Mouse (Mus musculus) midbrain, embryonic 11.5 days (tissue): ENCODE measurements around the gene Lmo2. TPM values are rescaled to one million over a fixed set of nuclear protein-coding genes. Genes with fewer than 3 reads are reported as not detected.

Experiments
- ATAC-seq: fragments of 200-750 bp; cut with Nextera tagmentation; 2 replicates; pipeline ENCODE4 v1.8.0; 2017; ENCODE audit warnings: moderate TSS enrichment, moderate library complexity; ENCODE audit not compliant: low FRiP score
- DNase-seq: peaks from one replicate; pipeline ENCODE4 v3.0.0; 2015; ENCODE audit warnings: low spot score; ENCODE audit errors: missing footprints
- H3K27ac ChIP-seq: fragments of 300-500 bp; sonication (generic); 2 replicates; pipeline ENCODE4 v1.5.1; 2014; ENCODE audit warnings: low read depth, low read length
- H3K27me3 ChIP-seq: fragments of 300-500 bp; sonication (generic); 2 replicates; pipeline ENCODE4 v1.6.1; 2014; ENCODE audit warnings: mild to moderate bottlenecking, low read length, moderate library complexity, mixed read lengths; ENCODE audit not compliant: control insufficient read depth, insufficient read depth
- H3K36me3 ChIP-seq: fragments of 300-500 bp; sonication (generic); 2 replicates; pipeline ENCODE4 v1.6.1; 2014; ENCODE audit warnings: mild to moderate bottlenecking, low read length, moderate library complexity, mixed read lengths; ENCODE audit not compliant: control insufficient read depth, insufficient read depth
- H3K4me1 ChIP-seq: fragments of 300-500 bp; sonication (generic); 2 replicates; pipeline ENCODE4 v1.6.1; 2014; ENCODE audit warnings: low read length; ENCODE audit not compliant: control insufficient read depth, insufficient read depth
- H3K4me2 ChIP-seq: fragments of 300-500 bp; sonication (generic); 2 replicates; pipeline ENCODE4 v1.6.1; 2014; ENCODE audit warnings: mild to moderate bottlenecking, moderate library complexity
- H3K4me3 ChIP-seq: fragments of 300-500 bp; sonication (generic); 2 replicates; pipeline ENCODE4 v1.5.1; 2014; ENCODE audit warnings: low read depth, low read length
- H3K9ac ChIP-seq: fragments of 300-500 bp; sonication (generic); 2 replicates; pipeline ENCODE4 v1.6.1; 2014; ENCODE audit warnings: low read length
- H3K9me3 ChIP-seq: fragments of 300-500 bp; sonication (generic); 2 replicates; pipeline ENCODE4 v1.6.1; 2016; ENCODE audit warnings: low read length; ENCODE audit not compliant: control insufficient read depth
- WGBS: fragments of 180-500 bp; shearing (Covaris S2); extraction: QIAGEN DNeasy Blood & Tissue Kit; methylation state at CpG from one replicate; pipeline ENCODE4 v1.1.7; 2014; 5-methylcytosine and 5-hydroxymethylcytosine counted together
- polyA plus RNA-seq: library from polyadenylated mRNA; unstranded; fragments of >200 nt; fragmentation: Nextera tagmentation; extraction: Ambion mirVana; gene quantifications from 2 replicates; pipeline ENCODE4 v1.2.1, GENCODE M21; 2014

Gene Lmo2
- polyA plus RNA-seq, 1 experiment from 2014 or later, result 28.6 TPM

GRCm38 (mm10) chr2:103927610-103928145 is 30.1 kb upstream of the Lmo2 start:
- no peak overlapping the region for H3K27ac ChIP-seq
- no peaks in the 10 kb centered on the region for H3K4me1 ChIP-seq
- ATAC-seq, result no peak
- no peaks in the 10 kb centered on the region for H3K9me3 ChIP-seq
- H3K9ac ChIP-seq, result no peak overlapping the region
- no peak for DNase-seq
- no peak overlapping the region for H3K4me3 ChIP-seq
- WGBS, result 57% methylated on average over 1 of the region's 1 CpGs
- H3K4me2 ChIP-seq, result no peak overlapping the region
- no peaks in the 10 kb centered on the region for H3K27me3 ChIP-seq
- no peaks in the 10 kb centered on the region for H3K36me3 ChIP-seq

DNA sequence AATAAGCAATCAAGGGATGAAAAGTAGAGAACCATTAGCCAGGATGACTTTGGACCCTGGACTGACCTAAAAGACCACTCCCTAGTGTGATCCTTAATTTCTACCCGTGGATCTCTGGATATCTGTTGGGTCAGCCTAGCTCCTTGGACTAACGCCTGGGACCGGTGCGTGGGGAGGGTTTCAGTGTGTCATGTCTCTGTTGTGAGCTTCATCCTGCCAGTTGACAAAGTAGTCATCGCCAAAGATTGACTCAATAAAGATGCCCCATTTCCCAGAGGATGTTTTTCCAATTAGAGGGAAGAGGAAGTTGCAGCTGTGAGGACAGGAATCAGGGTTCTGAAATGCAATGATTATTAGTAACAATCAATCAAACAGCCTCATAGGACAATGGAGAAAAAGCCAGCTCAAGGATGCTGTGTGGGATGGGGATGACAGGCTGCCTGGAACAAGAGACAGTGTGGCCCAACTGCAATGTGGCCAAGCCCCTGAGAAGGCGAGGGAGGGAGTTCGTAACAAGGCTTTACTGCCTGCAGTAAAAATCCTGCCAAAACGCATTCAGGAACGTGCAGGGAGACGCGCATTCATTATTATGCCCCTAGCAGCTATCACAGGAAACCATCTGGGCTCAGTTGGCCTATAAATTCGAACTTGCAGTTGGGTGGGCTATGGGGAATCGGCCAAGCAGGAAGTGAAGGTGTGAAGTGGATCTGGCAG is 27.3 kb upstream of the Lmo2 start:
- H3K4me1 ChIP-seq, result no peaks in the 10 kb centered on the region
- no peak overlapping the region for H3K4me3 ChIP-seq
- no peak overlapping the region for H3K4me2 ChIP-seq
- DNase-seq (no peak), ATAC-seq (no peak)
- WGBS, result 70% methylated on average over 13 of the region's 13 CpGs
- H3K9me3 ChIP-seq, result no peaks in the 10 kb centered on the region
- no peaks in the 10 kb centered on the region for H3K27me3 ChIP-seq
- H3K9ac ChIP-seq, result no peak overlapping the region
- no peak overlapping the region for H3K27ac ChIP-seq
- no peaks in the 10 kb centered on the region for H3K36me3 ChIP-seq

DNA sequence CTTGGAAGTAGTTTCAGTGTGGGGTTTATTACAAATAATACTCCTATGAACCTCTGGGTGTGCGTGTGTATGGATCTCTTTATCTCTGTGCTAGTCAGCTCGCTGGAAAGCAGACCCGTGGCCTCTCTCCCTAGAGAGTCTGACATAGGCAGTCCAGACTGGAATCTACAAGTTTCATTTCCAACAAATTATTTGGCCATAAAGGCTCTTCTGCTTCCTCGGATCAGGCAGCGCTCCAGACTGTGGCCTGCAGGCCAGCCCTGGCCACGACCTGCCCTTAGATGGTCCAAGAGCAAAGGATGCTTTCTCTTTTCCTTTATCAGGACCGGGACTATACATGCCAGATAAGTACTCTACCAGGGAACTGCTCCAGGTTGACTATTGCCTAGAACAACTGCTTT is 26.3 kb upstream of the Lmo2 start:
- WGBS, result 80% methylated on average over 7 of the region's 7 CpGs
- H3K4me2 ChIP-seq, result no peak overlapping the region
- H3K9me3 ChIP-seq, result no peaks in the 10 kb centered on the region
- H3K4me3 ChIP-seq, result no peak overlapping the region
- H3K4me1 ChIP-seq, result no peaks in the 10 kb centered on the region
- no peaks in the 10 kb centered on the region for H3K27me3 ChIP-seq
- no peak overlapping the region for H3K9ac ChIP-seq
- no peak for ATAC-seq
- no peaks in the 10 kb centered on the region for H3K36me3 ChIP-seq
- no peak for DNase-seq
- H3K27ac ChIP-seq, result no peak overlapping the region

GRCm38 (mm10) chr2:103932025-103932424 is 25.8 kb upstream of the Lmo2 start:
- H3K36me3 ChIP-seq, result no peaks in the 10 kb centered on the region
- H3K27ac ChIP-seq, result no peak overlapping the region
- H3K9me3 ChIP-seq, result no peaks in the 10 kb centered on the region
- ATAC-seq (no peak), DNase-seq (no peak)
- no peaks in the 10 kb centered on the region for H3K27me3 ChIP-seq
- 58% methylated on average over 2 of the region's 2 CpGs for WGBS
- no peak overlapping the region for H3K9ac ChIP-seq
- no peaks in the 10 kb centered on the region for H3K4me1 ChIP-seq
- H3K4me3 ChIP-seq, result no peak overlapping the region
- no peak overlapping the region for H3K4me2 ChIP-seq

DNA sequence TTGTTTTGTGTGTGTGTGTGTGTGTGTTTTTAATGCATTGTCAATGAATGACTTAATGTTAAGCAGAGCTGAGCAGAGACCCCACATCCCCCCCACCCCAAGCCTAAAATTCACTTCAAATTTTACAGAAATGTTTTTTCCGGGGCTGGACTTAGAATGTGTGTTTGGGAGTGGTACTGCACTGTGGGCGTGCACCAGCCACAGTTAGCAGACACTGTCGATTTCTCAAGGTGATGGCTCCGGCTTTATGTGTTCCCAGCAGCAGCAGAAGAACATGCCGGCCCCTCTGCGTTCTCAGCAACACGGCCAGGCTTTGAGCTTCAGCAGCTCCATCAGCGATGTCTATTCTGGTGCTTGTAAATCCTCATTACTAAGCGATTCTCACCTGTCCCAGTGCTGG is 25.3 kb upstream of the Lmo2 start:
- no peaks in the 10 kb centered on the region for H3K27me3 ChIP-seq
- H3K27ac ChIP-seq, result no peak overlapping the region
- no peak overlapping the region for H3K4me3 ChIP-seq
- no peak overlapping the region for H3K9ac ChIP-seq
- DNase-seq (no peak), ATAC-seq (no peak)
- no peak overlapping the region for H3K4me2 ChIP-seq
- no peaks in the 10 kb centered on the region for H3K36me3 ChIP-seq
- no peaks in the 10 kb centered on the region for H3K9me3 ChIP-seq
- 84% methylated on average over 9 of the region's 9 CpGs for WGBS
- H3K4me1 ChIP-seq, result no peaks in the 10 kb centered on the region

GRCm38 (mm10) chr2:103934270-103934669 is 23.5 kb upstream of the Lmo2 start:
- Histone ChIP-seq H3K4me3 (no peak overlapping the region), H3K27ac (no peak overlapping the region), H3K36me3 (no peaks in the 10 kb centered on the region), H3K9me3 (no peaks in the 10 kb centered on the region), H3K27me3 (no peaks in the 10 kb centered on the region), H3K9ac (no peak overlapping the region), H3K4me2 (no peak overlapping the region), H3K4me1 (no peaks in the 10 kb centered on the region)
- no peak for ATAC-seq
- 43% methylated on average over 7 of the region's 7 CpGs for WGBS
- no peak for DNase-seq

GRCm38 (mm10) chr2:103934670-103935069 is 23.1 kb upstream of the Lmo2 start:
- no peak overlapping the region for H3K4me3 ChIP-seq
- DNase-seq, result no peak
- no peak for ATAC-seq
- no peaks in the 10 kb centered on the region for H3K9me3 ChIP-seq
- H3K27ac ChIP-seq, result no peak overlapping the region
- 83% methylated on average over 3 of the region's 3 CpGs for WGBS
- no peak overlapping the region for H3K4me2 ChIP-seq
- H3K9ac ChIP-seq, result no peak overlapping the region
- no peaks in the 10 kb centered on the region for H3K36me3 ChIP-seq
- no peaks in the 10 kb centered on the region for H3K27me3 ChIP-seq
- H3K4me1 ChIP-seq, result no peaks in the 10 kb centered on the region

DNA sequence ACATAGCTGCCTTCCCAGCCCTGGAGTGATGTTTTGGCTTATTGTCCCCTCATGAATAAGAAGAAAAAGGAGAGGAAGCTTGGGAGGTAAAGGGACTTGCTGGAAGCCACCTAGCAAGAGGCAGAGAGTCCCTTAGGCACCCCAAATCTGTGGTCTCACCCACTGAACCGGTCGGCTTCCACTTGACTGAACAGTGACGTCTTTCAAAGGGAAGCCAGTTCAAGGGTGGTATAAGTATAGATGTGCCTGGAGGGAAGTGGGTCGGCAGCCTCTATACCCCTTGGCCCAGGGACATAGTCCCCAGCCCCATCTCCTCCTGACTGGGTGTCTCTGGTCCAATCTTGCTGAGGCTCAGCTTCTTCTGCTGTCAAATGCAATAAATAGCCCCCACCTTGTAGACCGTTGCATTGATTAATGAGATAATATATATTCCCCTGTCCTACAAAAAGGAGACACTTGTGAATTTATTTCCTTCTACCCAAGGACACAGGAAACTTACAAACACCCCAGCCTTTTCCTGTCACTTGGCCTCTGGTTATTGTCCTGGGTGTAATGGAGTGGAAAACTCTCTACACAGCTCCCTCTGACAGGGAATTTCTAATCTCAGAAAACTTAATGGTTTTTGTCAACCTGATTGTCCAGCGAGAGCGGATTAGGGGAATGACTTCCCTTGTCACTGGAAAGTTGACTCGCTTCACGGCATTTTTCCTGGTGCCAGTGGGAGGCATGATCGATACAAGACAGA is 21.9 kb upstream of the Lmo2 start:
- no peak for ATAC-seq
- Histone ChIP-seq H3K9me3 (no peaks in the 10 kb centered on the region), H3K36me3 (no peaks in the 10 kb centered on the region), H3K27me3 (no peaks in the 10 kb centered on the region), H3K4me1 (no peaks in the 10 kb centered on the region), H3K9ac (no peak overlapping the region), H3K27ac (no peak overlapping the region), H3K4me2 (no peak overlapping the region), H3K4me3 (no peak overlapping the region)
- no peak for DNase-seq
- WGBS, result 55% methylated on average over 10 of the region's 10 CpGs

GRCm38 (mm10) chr2:103936666-103937065 is 21.1 kb upstream of the Lmo2 start:
- ATAC-seq (no peak), DNase-seq (no peak)
- Histone ChIP-seq H3K4me3 (no peak overlapping the region), H3K4me2 (no peak overlapping the region), H3K27ac (no peak overlapping the region), H3K36me3 (no peaks in the 10 kb centered on the region), H3K9ac (no peak overlapping the region), H3K27me3 (no peaks in the 10 kb centered on the region), H3K4me1 (no peaks in the 10 kb centered on the region), H3K9me3 (no peaks in the 10 kb centered on the region)
- WGBS, result 87% methylated on average over 2 of the region's 2 CpGs
